Mouse (Mus musculus) cortical plate, adult 2 months (tissue): Measurements from ENCODE around the gene Fam170b.

Experiments used
- CTCF ChIP-seq: fragments of 200-500 bp; IDR thresholded peaks from 2 replicates; pipeline ENCODE4 v1.5.1; 2011; ENCODE audit warnings: mild to moderate bottlenecking, control low read depth, low read length; ENCODE audit not compliant: insufficient read depth; ENCODE audit errors: extremely low read depth
- POLR2A ChIP-seq: fragments of 200-500 bp; IDR thresholded peaks from 2 replicates; pipeline ENCODE4 v1.6.1; 2011; ENCODE audit warnings: mild to moderate bottlenecking, low read length, control low read depth; ENCODE audit not compliant: insufficient read depth; ENCODE audit errors: extremely low read depth

GRCm38 (mm10) chr14:32801016-32801661 lies 32.6 kb upstream of the Fam170b start:
- peak; percentile 36 for TF ChIP-seq CTCF
- no peak for TF ChIP-seq POLR2A
